Mouse (Mus musculus) heart, embryonic 14.5 days (tissue): ENCODE results near the gene Tead1. TPM values are rescaled to one million over a fixed set of nuclear protein-coding genes. Genes with fewer than 3 reads are reported as not detected.
A peak's percentile ranks its signal among the peaks of the same experiment; 100 is the strongest.

Source experiments
- ATAC-seq: fragments of 200-750 bp; cut with Nextera tagmentation; 2 replicates; pipeline ENCODE4 v1.8.0; 2017; ENCODE audit warnings: low read depth, moderate TSS enrichment; ENCODE audit not compliant: insufficient number of reproducible peaks, insufficient read depth, low FRiP score
- H3K27ac ChIP-seq, 2 experiments: fragments of 200-500 bp in 1 of 2; fragments of 300-500 bp in 1 of 2; sonication (generic) in 1 of 2; replicated peaks in 1 of 2; 2 replicates each; pipeline ENCODE4 v1.5.1; 2012 to 2014; ENCODE audit warnings: low read depth in 2 of 2, low read length in 2 of 2, control low read depth in 1 of 2, mild to moderate bottlenecking in 1 of 2, mixed read lengths in 1 of 2; ENCODE audit not compliant: control insufficient read depth in 1 of 2, insufficient read depth in 1 of 2
- H3K27me3 ChIP-seq: fragments of 300-500 bp; sonication (generic); 2 replicates; pipeline ENCODE4 v1.6.1; 2014; ENCODE audit warnings: mild to moderate bottlenecking, low read length, control low read depth; ENCODE audit not compliant: control insufficient read depth, insufficient read depth
- H3K36me3 ChIP-seq: fragments of 300-500 bp; sonication (generic); 2 replicates; pipeline ENCODE4 v1.6.1; 2014; ENCODE audit warnings: mild to moderate bottlenecking, control low read depth, low read length, mixed read lengths; ENCODE audit not compliant: control insufficient read depth, insufficient read depth
- H3K4me1 ChIP-seq, 2 experiments: fragments of 200-500 bp in 1 of 2; fragments of 300-500 bp in 1 of 2; sonication (generic) in 1 of 2; 2 replicates each; pipeline ENCODE4 v1.6.1; 2012 to 2014; ENCODE audit warnings: low read length in 2 of 2, control low read depth in 1 of 2, mixed read lengths in 1 of 2; ENCODE audit not compliant: control insufficient read depth in 2 of 2, insufficient read depth in 2 of 2
- H3K4me2 ChIP-seq: fragments of 300-500 bp; sonication (generic); 2 replicates; pipeline ENCODE4 v1.6.1; 2014; ENCODE audit warnings: mild to moderate bottlenecking, low read length
- H3K4me3 ChIP-seq, 2 experiments: fragments of 200-500 bp in 1 of 2; fragments of 300-500 bp in 1 of 2; sonication (generic) in 1 of 2; 2 replicates each; pipeline ENCODE4 v1.5.1; 2012 to 2014; ENCODE audit warnings: low read length in 2 of 2, mild to moderate bottlenecking in 2 of 2, control low read depth in 1 of 2, low read depth in 1 of 2, moderate library complexity in 1 of 2; ENCODE audit not compliant: control insufficient read depth in 1 of 2, insufficient read depth in 1 of 2
- H3K9ac ChIP-seq: fragments of 300-500 bp; sonication (generic); 2 replicates; pipeline ENCODE4 v1.6.1; 2014; ENCODE audit warnings: mild to moderate bottlenecking, low read length
- H3K9me3 ChIP-seq: fragments of 300-500 bp; sonication (generic); 2 replicates; pipeline ENCODE4 v1.6.1; 2016; ENCODE audit warnings: low read length, control low read depth; ENCODE audit not compliant: control insufficient read depth
- WGBS: fragments of 180-500 bp; shearing (Covaris S2); extraction: QIAGEN DNeasy Blood & Tissue Kit; methylation state at CpG from one replicate; pipeline ENCODE4 v1.1.7; 2014; 5-methylcytosine and 5-hydroxymethylcytosine counted together
- polyA plus RNA-seq: library from polyadenylated mRNA; unstranded; fragments of >200 nt; fragmentation: Nextera tagmentation; extraction: Ambion mirVana; gene quantifications from 2 replicates; pipeline ENCODE4 v1.2.1, GENCODE M21; 2014

Gene Tead1
- polyA plus RNA-seq, 1 experiment from 2014 or later, result 40.7 TPM

DNA sequence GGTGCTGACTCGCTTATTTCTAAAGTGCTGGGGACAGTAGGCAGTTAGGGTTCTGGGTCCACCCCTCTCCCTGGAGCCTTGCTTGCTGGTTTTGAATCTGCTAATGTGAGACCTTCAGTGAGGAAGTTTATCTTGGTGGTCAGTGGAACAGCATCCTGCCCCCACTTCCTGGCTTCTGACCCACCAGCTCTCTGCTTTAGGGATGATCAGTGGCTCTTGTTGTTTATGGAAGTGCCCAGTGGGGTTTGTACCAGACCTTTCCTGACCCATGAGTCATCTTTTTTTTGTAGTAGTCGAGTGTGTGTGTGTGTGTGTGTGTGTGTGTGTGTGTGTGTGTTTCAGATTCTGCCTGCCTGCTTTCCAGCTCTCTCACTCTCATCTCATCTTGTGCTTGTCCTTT lies 38.6 kb downstream of the Tead1 start:
- Histone ChIP-seq H3K36me3 (no peaks in the 10 kb centered on the region), H3K9ac (no peak overlapping the region), H3K27me3 (no peaks in the 10 kb centered on the region), H3K4me2 (no peak overlapping the region), H3K4me1 (peaks cover 56 to 85% of the 10 kb centered on the region in 2 experiments), H3K4me3 (no peak overlapping the region), H3K27ac (peak overlapping the region; percentile 25 to 41; a peak in 1 of 4 replicates), H3K9me3 (no peaks in the 10 kb centered on the region)
- no peak for ATAC-seq
- 21% methylated on average over 2 of the region's 2 CpGs for WGBS

DNA sequence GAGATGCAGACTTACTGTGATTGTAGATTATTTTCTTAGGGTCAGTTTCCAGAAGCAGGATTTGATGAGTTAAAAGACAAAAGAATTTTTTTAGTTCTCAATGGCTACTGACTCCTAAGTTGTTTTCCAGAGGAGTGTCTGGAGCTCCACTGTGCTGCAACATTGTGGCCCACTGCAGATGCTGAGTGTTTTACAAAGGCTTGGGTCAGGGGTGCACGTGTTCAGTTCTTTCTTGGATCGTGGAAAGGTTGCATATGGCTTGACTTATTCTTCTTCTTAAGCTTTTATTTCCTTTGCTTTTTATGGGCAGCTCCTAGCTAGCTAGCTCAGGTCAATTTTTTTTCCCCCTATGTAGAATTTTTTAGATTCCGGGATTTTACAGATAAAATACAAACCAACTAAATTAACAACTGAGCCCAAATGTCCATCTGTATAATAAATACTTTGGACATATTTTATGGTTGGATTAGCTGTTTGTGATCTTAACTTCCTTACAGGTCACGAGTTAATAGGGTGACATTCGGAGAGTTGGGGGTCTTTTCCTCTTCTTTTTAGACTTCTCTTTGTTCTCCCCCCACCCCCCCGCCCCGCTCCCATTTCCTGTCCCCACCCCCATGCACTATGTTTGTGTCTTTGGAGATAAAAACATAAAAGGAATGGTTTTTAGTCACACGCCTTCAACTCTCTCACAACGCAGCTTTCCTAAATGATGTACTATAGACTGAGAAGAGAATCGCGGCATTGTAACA lies 40.5 kb downstream of the Tead1 start:
- Histone ChIP-seq H3K4me3 (no peak overlapping the region), H3K9ac (no peak overlapping the region), H3K9me3 (no peaks in the 10 kb centered on the region), H3K4me2 (peak overlapping the region; percentile 62), H3K36me3 (no peaks in the 10 kb centered on the region), H3K27ac (peak overlapping the region; percentile 73 to 75), H3K4me1 (peaks cover 54 to 82% of the 10 kb centered on the region in 2 experiments), H3K27me3 (no peaks in the 10 kb centered on the region)
- 32% methylated on average over 11 of the region's 11 CpGs for WGBS
- no peak for ATAC-seq

DNA sequence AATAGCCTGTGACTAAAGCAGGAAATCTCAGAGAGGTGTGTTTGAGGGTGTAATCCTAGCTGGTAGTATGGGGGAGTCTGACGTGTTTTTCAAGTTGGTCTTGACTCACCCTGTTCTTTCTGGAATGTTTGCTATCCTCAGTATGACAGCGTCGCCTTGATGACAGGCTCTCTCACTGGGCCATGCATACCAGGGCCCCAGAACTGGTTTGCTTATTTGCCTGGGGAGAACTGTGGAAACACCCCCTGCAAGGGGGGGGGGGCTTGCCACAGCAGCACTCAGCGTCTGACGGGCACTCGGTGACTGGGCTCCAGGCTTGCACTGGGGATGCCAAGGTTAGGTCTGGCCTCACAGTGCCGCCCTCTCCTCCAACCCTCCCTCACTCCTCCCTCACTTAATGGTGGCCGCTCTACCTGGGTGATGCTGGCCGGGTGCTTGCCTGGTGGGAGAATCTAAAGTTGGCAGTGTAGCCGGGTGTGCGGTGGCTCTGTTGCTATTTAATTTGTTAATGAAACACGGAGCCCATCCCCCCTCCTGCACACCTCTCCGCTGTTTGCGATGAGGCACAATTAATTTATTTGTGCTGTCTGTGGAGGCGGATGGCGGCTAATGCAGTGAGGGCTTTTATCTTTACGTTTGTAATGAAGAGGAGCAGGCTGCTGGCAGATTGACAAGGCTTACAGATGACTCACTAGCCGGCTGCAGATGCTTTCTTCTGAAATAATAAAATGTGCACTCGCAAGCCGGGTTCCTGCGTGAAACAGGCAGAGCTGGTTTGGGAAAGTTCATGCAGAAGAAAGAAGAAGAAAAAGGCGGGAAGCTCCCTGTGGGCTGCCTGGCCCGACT lies 41.2 kb downstream of the Tead1 start:
- Histone ChIP-seq H3K36me3 (no peaks in the 10 kb centered on the region), H3K9ac (peak overlapping the region; percentile 31), H3K4me1 (peaks cover 53 to 85% of the 10 kb centered on the region in 2 experiments), H3K27me3 (no peaks in the 10 kb centered on the region), H3K4me2 (peak overlapping the region; percentile 62), H3K27ac (peak overlapping the region; percentile 73 to 75), H3K9me3 (no peaks in the 10 kb centered on the region), H3K4me3 (peak overlapping the region; percentile 15 to 17; a peak in 3 of 4 replicates)
- ATAC-seq, result peak; percentile 60
- 4% methylated on average over 23 of the region's 23 CpGs for WGBS

DNA sequence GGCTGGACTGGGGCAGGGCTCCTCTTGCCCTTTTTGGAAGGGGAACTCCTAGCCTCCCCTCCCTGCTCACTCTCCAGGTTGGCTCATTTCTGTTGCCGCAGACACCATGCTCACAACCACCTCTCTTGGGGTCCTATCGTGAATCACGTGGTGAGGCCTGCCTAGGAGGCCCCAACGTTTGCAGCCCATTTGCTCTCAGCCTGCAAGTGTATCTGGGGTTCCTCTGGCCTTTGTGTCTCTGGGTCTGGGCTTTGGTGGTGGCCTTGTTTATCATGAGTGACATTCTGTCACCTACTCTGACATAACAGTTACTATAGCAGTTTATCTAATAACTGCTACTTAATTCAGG lies 41.8 kb downstream of the Tead1 start:
- peaks cover 57 to 91% of the 10 kb centered on the region in 2 experiments for H3K4me1 ChIP-seq
- peak overlapping the region; percentile 73 to 75 for H3K27ac ChIP-seq
- no peaks in the 10 kb centered on the region for H3K27me3 ChIP-seq
- peak overlapping the region; percentile 62 for H3K4me2 ChIP-seq
- H3K4me3 ChIP-seq, result no peak overlapping the region
- no peaks in the 10 kb centered on the region for H3K36me3 ChIP-seq
- no peak for ATAC-seq
- H3K9ac ChIP-seq, result peak overlapping the region; percentile 31
- H3K9me3 ChIP-seq, result no peaks in the 10 kb centered on the region
- 7% methylated on average over 4 of the region's 4 CpGs for WGBS

DNA sequence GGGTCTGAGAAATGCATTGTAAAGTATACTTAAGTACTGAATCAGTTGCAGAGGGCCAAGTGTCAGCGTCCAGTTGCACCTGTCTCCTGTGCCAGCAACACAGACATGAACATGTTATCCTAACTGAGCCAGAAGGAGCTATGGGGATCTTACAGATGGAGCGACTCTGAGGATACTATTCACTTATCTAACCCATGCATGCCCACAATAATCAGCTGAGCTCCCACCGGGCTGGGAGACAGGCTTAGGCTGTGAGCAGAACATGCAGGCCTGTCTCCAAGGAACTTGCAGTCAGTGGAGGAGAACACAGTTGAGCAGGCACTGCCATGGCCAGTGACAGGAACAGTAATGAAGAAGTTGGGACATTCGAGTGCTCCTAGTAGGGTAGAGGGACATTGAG lies 42.7 kb downstream of the Tead1 start:
- no peak overlapping the region for H3K27ac ChIP-seq
- no peak for ATAC-seq
- H3K27me3 ChIP-seq, result no peaks in the 10 kb centered on the region
- H3K4me1 ChIP-seq, result peaks cover 55 to 85% of the 10 kb centered on the region in 2 experiments
- no peaks in the 10 kb centered on the region for H3K36me3 ChIP-seq
- H3K4me2 ChIP-seq, result no peak overlapping the region
- H3K4me3 ChIP-seq, result no peak overlapping the region
- 40% methylated on average over 4 of the region's 4 CpGs for WGBS
- 0 out of 2 replicates have a peak overlapping the region, but pooled peaks have one; percentile 14 for H3K9ac ChIP-seq
- no peaks in the 10 kb centered on the region for H3K9me3 ChIP-seq

DNA sequence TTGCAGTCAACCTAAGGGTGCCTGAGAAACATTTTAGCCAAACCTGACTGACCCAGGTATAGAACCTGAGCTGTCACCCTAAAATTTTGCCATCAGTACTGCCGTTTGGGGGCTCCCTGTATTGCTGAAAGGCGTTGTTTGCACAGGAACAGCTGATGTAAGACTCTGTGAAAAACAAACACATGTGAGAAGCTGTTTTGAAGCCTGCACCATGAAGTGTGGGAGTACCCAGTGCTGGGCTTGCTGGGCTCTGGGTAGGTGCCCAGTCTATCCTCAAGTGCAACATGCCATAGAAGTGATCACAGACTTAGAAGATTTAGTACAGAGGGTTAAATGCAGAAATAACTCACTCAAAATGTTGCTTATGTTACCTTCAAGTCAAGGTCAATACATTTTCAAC lies 49.3 kb downstream of the Tead1 start:
- no peaks in the 10 kb centered on the region for H3K36me3 ChIP-seq

DNA sequence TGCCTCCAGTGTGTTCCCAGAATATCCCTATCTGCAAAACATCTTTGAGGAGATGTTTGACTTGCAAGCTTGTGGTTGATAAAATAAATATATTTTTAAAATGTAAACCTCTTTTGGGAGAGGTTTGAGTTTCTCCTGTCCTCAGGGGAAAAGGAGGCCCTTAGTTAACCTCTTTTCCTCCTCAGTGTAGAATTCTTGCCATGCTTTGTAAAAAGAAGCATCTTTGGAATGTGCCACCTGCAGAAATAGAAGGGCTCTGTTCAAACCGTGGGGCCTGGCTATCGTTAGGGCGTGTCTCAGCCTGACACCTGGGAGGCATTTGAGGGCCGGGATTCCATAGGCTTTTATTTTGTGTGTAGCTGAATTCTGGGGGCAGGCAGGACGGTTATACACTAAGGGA lies 51.1 kb downstream of the Tead1 start:
- peaks cover 36 to 66% of the 10 kb centered on the region in 2 experiments for H3K4me1 ChIP-seq
- no peak overlapping the region for H3K9ac ChIP-seq
- no peaks in the 10 kb centered on the region for H3K27me3 ChIP-seq
- no peak overlapping the region for H3K4me2 ChIP-seq
- no peak overlapping the region for H3K27ac ChIP-seq
- no peaks in the 10 kb centered on the region for H3K9me3 ChIP-seq
- WGBS, result 40% methylated on average over 5 of the region's 5 CpGs
- no peaks in the 10 kb centered on the region for H3K36me3 ChIP-seq
- ATAC-seq, result no peak
- H3K4me3 ChIP-seq, result no peak overlapping the region

More for the DNA sequence above, 49.3 kb downstream of the Tead1 start:
- Histone ChIP-seq H3K9me3 (no peaks in the 10 kb centered on the region), H3K9ac (no peak overlapping the region), H3K27me3 (no peaks in the 10 kb centered on the region), H3K27ac (no peak overlapping the region), H3K4me3 (no peak overlapping the region), H3K4me1 (peaks cover 39 to 76% of the 10 kb centered on the region in 2 experiments), H3K4me2 (no peak overlapping the region)
- 69% methylated on average over 2 of the region's 2 CpGs for WGBS
- no peak for ATAC-seq
